Mouse (Mus musculus) lung, postnatal 0 days (tissue): ENCODE data around the gene Etv3.

ENCODE experiments used
- CTCF ChIP-seq: IDR thresholded peaks from 2 replicates; pipeline ENCODE4 v1.5.1; 2016; ENCODE audit warnings: antibody characterized with exemption, mild to moderate bottlenecking
- EP300 ChIP-seq: IDR thresholded peaks from 2 replicates; pipeline ENCODE4 v1.6.1; 2016; ENCODE audit warnings: antibody characterized with exemption, mild to moderate bottlenecking, control low read depth

- TF ChIP-seq CTCF (no peak), EP300 (no peak)
Observed at GRCm38 (mm10) chr3:87528021-87528420, 2.8 kb downstream of the Etv3 start.
